Mouse (Mus musculus) layer of hippocampus, adult 2 months (tissue): ENCODE data around the gene Eml6. TPM values are rescaled to one million over a fixed set of nuclear protein-coding genes. Genes with fewer than 3 reads are reported as not detected.

Source experiments
- DNase-seq, 2 experiments: peaks; one replicate each; pipeline ENCODE4 v3.0.0; 2022; ENCODE audit warnings: low spot score in 2 of 2
- H3K27ac ChIP-seq: fragments of 200-600 bp; 2 replicates; pipeline ENCODE4 v1.8.1; 2022
- H3K4me3 ChIP-seq: fragments of 200-600 bp; 2 replicates; pipeline ENCODE4 v1.8.1; 2022; ENCODE audit warnings: mild to moderate bottlenecking
- CTCF ChIP-seq: fragments of 200-600 bp; conservative IDR thresholded peaks from 2 replicates; pipeline ENCODE4 v1.8.1; 2022; ENCODE audit warnings: antibody characterized with exemption, mild to moderate bottlenecking, moderate library complexity
- total RNA-seq, 2 experiments: library from RNA; stranded (reverse); gene quantifications; 2 replicates each; pipeline ENCODE4 v1.2.3; 2021

Gene Eml6
- total RNA-seq, 2 experiments from 2014 or later = 30.6 to 32.6 TPM

DNA sequence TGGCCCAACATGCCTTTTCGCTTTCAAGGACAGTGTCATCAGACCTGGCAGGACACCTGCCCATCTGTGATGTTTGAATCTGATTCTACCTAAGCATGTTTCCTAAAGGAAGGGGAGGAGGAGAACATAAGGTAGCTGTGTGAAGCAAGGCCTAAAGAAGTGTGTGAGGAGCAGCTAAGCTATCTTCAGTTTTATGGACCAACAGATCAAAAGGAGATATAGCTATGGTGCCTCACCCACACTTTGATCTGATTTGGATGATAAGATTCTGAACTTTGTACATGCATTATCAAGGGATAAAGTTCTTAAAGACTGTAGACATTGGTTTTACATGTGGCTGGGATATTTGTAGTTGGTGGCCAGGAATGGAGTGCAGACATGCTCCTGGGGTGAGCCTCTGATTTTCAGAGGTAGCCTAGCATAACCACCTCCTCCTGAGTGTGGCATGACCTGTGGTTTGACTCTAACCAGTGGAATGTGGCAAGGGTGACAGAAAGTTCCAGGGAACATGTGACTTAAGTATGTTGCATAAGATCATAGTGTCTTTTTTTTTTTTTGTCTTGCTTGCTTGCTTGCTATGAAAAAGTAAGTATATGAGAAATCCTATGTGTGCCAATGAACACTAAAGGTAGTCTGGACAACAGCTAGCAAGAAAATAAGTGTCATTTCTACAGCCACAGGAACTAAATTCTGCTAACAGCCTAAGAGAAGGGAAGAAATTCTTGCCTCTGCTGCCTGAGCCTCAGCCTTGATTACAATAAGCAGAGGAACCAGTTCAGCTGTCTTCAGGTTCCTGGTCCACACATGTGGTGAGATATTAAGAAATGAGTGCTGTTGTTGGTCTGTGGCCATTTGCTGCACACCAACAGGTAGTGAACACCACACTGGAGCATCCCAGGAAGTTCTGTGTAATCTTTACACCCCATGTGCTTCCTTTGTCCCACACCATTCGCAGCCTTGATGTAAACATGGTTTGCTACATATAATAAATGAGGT lies 224.1 kb downstream of the Eml6 start:
- TF ChIP-seq CTCF = no peak
- H3K4me3 ChIP-seq = no peak overlapping the region

DNA sequence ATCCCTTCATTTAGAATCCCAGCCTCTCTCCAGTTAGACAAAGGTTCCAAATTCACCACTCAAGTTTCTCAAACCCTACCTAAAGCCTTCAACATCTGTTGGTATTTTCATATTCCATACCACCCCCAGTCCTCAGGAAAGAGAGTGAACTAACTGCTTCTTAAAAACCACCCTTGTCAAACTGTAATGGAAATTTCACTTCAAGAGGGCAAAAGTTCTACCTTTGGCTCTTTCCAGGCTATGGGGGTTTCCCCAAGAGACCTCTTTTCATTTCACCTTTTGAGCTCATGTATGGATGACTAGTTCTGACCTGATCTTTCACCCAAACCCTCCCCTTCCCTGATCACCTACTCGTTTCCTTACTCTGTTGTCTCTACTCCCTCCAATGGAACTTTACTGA lies 226.0 kb downstream of the Eml6 start:
- no peak for TF ChIP-seq CTCF
- no peak overlapping the region for H3K4me3 ChIP-seq
- DNase-seq = no peak
- H3K27ac ChIP-seq = no peak overlapping the region

More for the DNA sequence above, 224.1 kb downstream of the Eml6 start:
- no peak overlapping the region for H3K27ac ChIP-seq
- no peak for DNase-seq

DNA sequence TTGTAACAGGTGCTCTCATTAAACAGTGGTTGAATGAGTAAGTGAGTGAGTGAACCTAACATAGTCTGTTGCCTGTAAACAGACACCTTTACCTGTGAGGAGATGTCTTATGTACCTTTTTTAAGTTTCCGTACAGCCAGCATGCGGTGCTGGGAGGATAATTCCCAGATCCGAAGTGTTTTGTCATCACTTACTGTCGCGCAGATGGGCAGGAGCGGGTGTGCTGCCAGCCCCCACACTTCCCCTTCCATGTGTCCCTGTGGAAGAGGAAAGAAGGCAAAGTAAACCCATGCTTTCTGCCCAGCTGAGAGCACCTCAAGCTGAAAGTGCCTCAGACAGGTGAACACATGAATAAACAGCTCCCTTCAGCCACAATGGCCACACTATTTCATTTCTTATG lies 230.7 kb downstream of the Eml6 start:
- no peak for TF ChIP-seq CTCF
- Histone ChIP-seq H3K4me3 (no peak overlapping the region), H3K27ac (peak overlapping the region; percentile 98)
- peak; percentile 72 to 80 for DNase-seq

DNA sequence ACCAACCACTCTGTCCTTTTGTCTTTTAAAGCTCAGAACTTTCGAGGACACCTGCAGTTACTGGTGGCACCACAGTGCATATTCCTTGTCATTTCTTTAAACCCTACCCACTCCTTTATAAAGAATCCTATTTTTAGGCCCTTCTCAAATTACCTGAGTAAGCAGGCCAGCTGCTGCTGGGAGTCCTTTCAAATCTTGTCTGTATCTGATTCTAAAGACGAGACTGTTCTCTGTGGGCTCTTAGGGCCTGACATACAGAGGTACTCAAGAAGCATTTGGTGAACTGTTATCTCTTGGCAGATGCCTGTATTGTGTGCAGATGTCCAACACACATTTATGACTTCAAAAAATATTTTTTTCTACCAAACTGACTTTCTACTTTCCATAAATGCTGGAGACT lies 231.4 kb downstream of the Eml6 start:
- Histone ChIP-seq H3K4me3 (no peak overlapping the region), H3K27ac (peak overlapping the region; percentile 98)
- TF ChIP-seq CTCF = no peak
- DNase-seq = peak in 1 of 2 experiments; percentile 33

DNA sequence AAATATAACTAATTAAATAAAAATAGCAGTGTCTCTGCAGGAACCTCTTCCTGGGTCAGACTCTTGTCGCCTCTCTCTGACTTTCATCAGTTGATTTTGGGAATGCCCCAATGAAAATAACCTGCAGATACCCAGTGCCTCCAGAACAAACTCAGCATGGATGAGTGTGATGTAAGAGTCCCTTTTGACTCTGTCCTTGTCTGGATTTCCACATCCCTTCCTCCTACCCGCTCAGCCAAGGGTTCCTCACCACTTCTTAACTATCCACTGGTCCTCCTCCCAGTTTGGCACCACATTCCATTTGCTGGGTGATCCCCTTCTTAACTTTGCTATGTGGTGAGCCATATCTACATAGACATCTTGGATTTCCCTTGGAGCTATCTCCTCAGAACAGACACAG lies 235.0 kb downstream of the Eml6 start:
- DNase-seq = no peak
- no peak for TF ChIP-seq CTCF
- Histone ChIP-seq H3K4me3 (no peak overlapping the region), H3K27ac (peak overlapping the region; percentile 98)

DNA sequence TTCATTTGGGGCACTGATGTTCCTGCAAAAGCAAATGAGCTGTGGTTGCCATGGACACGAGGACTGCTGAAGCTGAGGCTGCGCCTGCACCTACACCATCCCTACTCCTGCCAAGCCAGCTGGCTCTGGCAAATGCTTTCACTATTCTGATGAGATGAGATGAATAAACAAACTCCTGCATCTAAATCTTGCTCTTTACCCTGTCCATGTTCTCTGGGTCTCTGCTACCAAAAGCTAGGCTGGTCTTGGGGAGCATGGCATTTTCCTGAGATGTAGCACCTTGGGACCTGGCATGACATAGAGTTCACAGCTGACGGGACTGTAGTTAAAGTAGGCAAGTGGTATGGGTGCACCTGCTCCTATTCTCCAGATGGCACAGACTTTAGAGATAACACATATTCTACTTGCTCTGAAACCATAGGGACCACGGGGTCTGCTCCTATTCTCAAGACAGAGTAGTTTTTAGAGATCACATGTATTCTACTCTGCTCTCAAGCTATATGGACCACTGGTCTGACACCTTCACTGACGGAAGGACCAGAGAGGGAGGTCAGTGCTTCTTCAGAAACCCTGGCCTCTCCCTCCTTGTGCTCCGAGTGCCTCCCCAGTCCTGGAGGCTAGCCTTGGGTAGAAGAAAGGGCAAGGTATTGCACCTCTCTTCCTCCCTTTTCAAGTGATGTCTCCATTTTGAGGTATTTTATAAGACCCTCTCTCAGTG lies 236.8 kb downstream of the Eml6 start:
- no peak for TF ChIP-seq CTCF
- Histone ChIP-seq H3K4me3 (no peak overlapping the region), H3K27ac (peak overlapping the region; percentile 98)
- DNase-seq = peak; percentile 86 to 92

DNA sequence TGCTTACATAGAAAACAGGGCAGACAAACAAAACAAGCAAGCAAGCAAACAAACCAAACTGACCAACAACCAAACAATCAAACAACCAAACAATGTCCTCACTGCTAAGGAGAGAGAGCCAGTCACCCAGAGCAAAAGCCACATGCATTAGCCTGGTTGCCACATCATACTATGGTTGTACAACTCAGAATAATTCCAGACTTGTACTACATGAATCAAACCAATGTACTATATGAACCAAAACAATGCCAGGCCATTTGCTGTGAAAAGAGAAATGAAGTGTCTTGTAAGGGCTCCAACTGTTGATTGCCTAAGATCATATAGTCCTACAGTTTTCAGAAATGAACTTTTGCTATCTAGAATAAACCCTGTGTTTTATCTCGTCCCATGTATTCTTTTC lies 237.3 kb downstream of the Eml6 start:
- no peak for DNase-seq
- Histone ChIP-seq H3K4me3 (no peak overlapping the region), H3K27ac (peak overlapping the region; percentile 98)
- no peak for TF ChIP-seq CTCF

DNA sequence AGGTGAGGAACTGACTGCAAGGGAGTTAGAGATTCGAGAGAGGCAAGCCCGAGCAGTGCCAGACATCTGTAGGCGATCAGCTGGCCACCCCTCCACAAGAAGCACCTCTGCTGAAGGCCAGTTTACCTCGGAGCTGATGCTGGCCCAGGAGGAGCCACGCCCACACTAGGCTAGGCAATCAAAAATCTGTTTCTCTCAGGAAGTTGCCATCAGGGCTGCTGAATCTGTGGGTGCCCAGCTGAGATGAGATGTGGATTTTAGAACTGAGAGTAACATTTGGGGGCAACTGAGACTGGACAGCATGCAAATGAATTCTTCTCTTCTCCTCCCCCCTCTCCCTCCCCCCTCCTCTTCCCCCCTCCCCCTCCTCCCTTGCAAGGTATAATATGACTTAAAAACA lies 238.4 kb downstream of the Eml6 start:
- Histone ChIP-seq H3K27ac (peak overlapping the region; percentile 98), H3K4me3 (no peak overlapping the region)
- no peak for TF ChIP-seq CTCF
- no peak for DNase-seq

DNA sequence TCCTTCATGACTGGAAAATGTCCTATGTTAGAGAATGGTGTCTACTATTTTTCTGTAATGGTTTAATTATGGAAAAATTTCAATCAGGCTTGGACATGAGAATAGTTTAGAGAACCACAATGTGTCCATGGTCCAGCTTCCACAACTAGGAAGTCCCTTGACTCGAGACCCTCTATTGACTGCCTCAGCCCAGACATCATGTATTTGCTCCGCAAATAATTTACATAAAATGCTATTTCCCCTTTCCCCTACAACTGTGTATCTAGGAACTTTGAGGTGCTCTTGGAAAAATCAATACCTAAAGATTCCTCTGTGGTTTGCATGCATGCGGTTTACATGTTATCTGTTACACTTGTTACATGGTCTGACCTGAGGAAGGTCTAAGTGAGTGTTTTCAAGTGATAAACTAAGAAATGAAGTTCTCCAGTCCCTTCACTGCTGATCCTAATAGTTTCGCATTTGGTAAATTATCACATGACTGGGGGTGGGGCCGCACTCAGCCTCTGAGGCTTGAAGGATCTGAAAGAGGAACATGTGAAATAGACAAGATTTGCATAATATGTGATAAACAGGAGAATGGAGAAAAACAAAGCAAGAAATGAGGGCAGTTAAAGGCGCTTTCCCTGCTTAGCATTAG lies 239.1 kb downstream of the Eml6 start:
- DNase-seq = no peak
- Histone ChIP-seq H3K4me3 (no peak overlapping the region), H3K27ac (peak overlapping the region; percentile 98)
- TF ChIP-seq CTCF = no peak

DNA sequence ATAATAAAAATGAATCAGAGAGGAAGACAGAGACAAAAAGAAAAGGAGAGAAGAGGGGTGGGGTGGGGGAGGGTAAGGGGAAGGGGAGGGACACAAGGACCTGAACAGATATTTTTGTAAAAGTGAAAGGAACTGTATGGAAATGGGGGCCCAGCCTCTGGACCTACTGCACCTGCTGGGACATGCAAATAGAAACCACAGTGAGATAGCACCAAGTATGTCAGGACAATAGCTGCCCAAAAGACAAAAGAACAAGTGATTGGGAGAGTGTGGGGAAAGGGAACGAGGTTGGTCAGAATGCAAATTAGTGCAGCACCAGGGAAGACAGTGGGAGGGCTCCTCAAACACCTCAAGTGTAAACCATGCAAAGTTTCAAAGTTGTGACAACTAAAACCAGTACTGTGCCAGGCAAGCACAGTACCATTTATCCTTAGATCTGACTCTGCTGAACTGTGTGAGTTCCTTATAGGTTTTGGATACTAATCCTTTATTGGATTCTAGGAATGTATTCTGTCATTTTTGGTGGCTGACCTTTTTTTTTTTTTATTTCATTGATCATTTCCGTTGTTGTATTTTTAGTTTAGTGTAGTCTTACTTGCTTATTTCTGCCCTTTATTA lies 246.3 kb downstream of the Eml6 start:
- Histone ChIP-seq H3K27ac (0 out of 2 replicates have a peak overlapping the region, but pooled peaks have one; percentile 3), H3K4me3 (no peak overlapping the region)
- no peak for TF ChIP-seq CTCF
- no peak for DNase-seq

DNA sequence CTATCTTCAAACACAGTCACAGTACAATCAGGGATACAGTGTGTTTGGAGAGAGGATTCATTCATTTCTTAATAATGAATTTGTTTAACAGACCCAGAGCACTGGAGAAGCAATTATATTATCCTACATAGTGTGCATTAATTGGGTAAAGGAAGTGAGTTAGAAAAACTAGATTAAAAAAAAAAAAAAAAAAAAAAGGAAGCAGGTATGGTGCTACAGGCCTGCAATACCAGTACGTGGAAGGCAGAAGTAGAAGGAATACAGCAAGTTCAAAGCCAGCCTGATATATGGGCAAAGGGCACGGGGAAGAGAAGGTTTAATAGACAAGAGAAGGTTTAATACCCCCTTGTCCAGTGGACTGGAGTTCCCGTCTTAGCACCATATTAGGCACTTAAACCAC lies 246.9 kb downstream of the Eml6 start:
- no peak for DNase-seq
- Histone ChIP-seq H3K4me3 (no peak overlapping the region), H3K27ac (no peak overlapping the region)
- no peak for TF ChIP-seq CTCF

DNA sequence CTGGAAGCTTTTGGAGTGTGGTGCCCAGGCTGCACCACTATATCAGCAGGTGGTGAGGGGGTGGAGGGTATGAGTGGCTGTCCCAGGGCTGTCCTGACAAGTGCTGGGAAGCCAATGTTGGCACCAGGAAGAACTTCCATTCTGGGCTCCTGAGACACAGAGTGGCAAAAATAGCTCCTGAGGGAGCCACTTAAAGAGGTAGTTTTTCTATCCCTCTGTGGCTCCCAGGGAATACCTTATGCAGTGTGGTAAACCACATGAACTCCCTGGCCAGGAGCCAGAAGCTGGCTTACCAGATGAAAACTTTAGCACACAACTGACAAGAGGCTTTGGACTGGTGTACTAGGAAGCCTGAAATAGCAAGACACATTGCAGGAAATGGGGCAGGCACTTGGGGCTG lies 247.9 kb downstream of the Eml6 start:
- Histone ChIP-seq H3K27ac (peak overlapping the region; percentile 64; the same call in 1 of the 2 replicates), H3K4me3 (no peak overlapping the region)
- TF ChIP-seq CTCF = no peak
- peak; percentile 63 to 69 for DNase-seq
